Mouse (Mus musculus) hindbrain, embryonic 14.5 days (tissue): ENCODE results near the gene Thada. TPM values are rescaled to one million over a fixed set of nuclear protein-coding genes. Genes with fewer than 3 reads are reported as not detected.

Source experiments
- ATAC-seq: fragments of 200-750 bp; cut with Nextera tagmentation; 2 replicates; pipeline ENCODE4 v1.8.0; 2017; ENCODE audit warnings: moderate number of reproducible peaks, mild to moderate bottlenecking, moderate TSS enrichment, moderate library complexity; ENCODE audit not compliant: low FRiP score
- DNase-seq: peaks from one replicate; pipeline ENCODE4 v3.0.0-alpha.2; 2015; ENCODE audit warnings: low spot score
- H3K27ac ChIP-seq: fragments of 300-500 bp; sonication (generic); 2 replicates; pipeline ENCODE4 v1.5.1; 2014; ENCODE audit warnings: mild to moderate bottlenecking, moderate library complexity
- H3K27me3 ChIP-seq: fragments of 300-500 bp; sonication (generic); 2 replicates; pipeline ENCODE4 v1.6.1; 2014; ENCODE audit warnings: mild to moderate bottlenecking, low read length, mixed read lengths; ENCODE audit not compliant: control insufficient read depth, insufficient read depth
- H3K36me3 ChIP-seq: fragments of 300-500 bp; sonication (generic); replicated peaks from 2 replicates; pipeline ENCODE4 v1.6.1; 2014; ENCODE audit not compliant: control insufficient read depth, insufficient read depth
- H3K4me1 ChIP-seq: fragments of 300-500 bp; sonication (generic); replicated peaks from 2 replicates; pipeline ENCODE4 v1.6.1; 2014; ENCODE audit warnings: antibody characterized with exemption, low read length, mixed read lengths; ENCODE audit not compliant: control insufficient read depth, insufficient read depth
- H3K4me2 ChIP-seq: fragments of 300-500 bp; sonication (generic); replicated peaks from 2 replicates; pipeline ENCODE4 v1.6.1; 2014; ENCODE audit warnings: mild to moderate bottlenecking, moderate library complexity
- H3K4me3 ChIP-seq: fragments of 300-500 bp; sonication (generic); replicated peaks from 2 replicates; pipeline ENCODE4 v1.5.1; 2014; ENCODE audit warnings: mild to moderate bottlenecking, low read length
- H3K9ac ChIP-seq: fragments of 300-500 bp; sonication (generic); 2 replicates; pipeline ENCODE4 v1.6.1; 2014
- H3K9me3 ChIP-seq: fragments of 300-500 bp; sonication (generic); 2 replicates; pipeline ENCODE4 v1.6.1; 2016; ENCODE audit warnings: low read length; ENCODE audit not compliant: control insufficient read depth
- WGBS: fragments of 180-500 bp; shearing (Covaris S2); extraction: QIAGEN DNeasy Blood & Tissue Kit; methylation state at CpG from one replicate; pipeline ENCODE4 v1.1.7; 2014; 5-methylcytosine and 5-hydroxymethylcytosine counted together
- polyA plus RNA-seq: library from polyadenylated mRNA; unstranded; fragments of >200 nt; fragmentation: Nextera tagmentation; extraction: Ambion mirVana; gene quantifications from 2 replicates; pipeline ENCODE4 v1.2.1, GENCODE M21; 2014

Thada gene
- polyA plus RNA-seq, 1 experiment from 2014 or later, result 9.0 TPM

DNA sequence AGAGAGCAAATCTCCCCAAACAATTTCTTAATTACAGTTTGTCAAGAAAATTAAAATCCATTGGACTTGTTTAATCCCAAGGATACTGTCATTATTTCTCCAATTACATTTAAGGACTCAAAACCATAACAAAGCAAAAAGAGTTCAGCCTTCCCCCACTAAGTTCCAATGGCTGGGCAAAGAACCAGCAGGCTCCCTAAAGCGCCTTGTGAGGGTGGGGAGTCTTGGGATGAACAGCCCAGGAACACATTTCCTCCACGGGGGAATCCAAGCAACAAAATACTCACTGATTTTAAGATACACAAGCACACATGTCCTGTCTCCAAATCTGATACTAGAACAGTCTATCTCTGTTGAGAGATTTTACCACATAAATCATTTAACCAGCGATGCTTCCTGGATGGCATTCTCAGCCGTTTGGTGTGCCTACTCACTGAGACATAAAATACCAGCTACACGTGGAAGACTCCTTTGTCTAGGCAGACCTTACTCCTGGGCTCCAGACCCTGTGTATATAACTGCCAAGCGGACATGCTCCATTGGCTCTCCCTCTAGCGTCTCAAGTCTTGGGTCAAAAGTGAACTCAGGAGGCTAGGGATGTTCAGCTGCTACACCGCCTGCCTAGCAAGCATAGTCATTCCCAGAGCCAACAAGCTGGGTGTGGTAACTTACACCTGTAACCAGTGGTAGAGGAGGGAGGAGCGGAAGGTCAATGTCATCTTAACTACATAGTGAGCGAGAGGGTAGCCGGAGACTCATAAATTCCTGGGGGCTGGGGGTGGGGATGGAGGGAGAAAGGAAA is 97.6 kb downstream of the Thada start:
- no peak for DNase-seq
- no peak for ATAC-seq
- 74% methylated on average over 11 of the region's 11 CpGs for WGBS
- H3K36me3 ChIP-seq, result peaks cover 6% of the 10 kb centered on the region; the same call in 1 of the 2 replicates
- H3K27me3 ChIP-seq, result no peaks in the 10 kb centered on the region
- peaks cover 41% of the 10 kb centered on the region for H3K4me1 ChIP-seq
- no peak overlapping the region for H3K4me3 ChIP-seq
- no peaks in the 10 kb centered on the region for H3K9me3 ChIP-seq
- H3K4me2 ChIP-seq, result no peak overlapping the region
- H3K27ac ChIP-seq, result peak overlapping the region; percentile 51
- H3K9ac ChIP-seq, result no peak overlapping the region

DNA sequence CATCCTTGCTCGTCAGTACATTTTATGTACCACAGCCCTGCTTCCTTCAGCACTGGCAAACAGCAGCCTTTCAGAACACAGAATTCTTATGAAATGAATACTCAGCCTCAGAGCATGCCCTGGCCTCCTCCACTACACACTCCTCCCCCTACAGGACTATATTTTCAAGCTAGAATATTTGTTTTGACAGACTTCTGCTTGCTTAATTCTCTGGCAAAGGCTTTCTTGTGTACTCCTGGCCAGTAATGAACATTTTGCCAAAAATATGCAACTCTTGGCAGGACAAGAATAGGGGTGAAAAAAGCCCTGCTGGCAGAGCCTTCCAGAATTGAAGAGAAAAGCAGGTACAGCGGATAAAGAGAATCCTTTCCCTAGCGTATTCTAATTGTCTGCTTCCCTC is 98.3 kb downstream of the Thada start:
- no peak overlapping the region for H3K4me3 ChIP-seq
- no peaks in the 10 kb centered on the region for H3K9me3 ChIP-seq
- peaks cover 41% of the 10 kb centered on the region for H3K4me1 ChIP-seq
- peak overlapping the region; percentile 15 for H3K27ac ChIP-seq
- H3K36me3 ChIP-seq, result peaks cover 6% of the 10 kb centered on the region; the same call in 1 of the 2 replicates
- H3K4me2 ChIP-seq, result no peak overlapping the region
- H3K27me3 ChIP-seq, result no peaks in the 10 kb centered on the region
- ATAC-seq (no peak), DNase-seq (no peak)
- no peak overlapping the region for H3K9ac ChIP-seq
- WGBS, result 67% methylated on average over 3 of the region's 3 CpGs

DNA sequence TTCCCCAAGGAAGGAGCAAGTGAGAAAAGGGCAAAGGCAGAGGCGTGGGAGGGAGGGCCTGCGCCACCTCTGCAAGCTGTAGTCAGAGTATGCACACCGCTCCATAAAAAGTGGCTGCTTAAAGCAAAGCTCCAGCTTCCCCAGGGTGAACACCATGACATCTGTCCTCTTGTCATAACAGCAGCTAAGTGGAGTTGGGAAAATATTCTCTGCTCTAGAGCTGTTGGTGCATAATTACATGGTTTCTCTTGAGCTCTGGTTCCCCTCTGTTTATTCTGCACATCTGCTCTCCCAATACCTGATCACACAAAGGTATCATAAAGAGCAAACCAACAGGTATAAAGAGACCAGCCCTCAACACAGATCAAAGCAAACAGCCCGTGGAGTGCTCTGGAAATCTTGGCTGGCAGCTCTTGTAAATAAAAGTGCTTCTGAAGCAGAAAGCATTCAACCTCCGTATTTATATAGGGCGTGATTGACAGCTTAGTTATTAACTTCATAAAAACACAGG is 100.2 kb downstream of the Thada start:
- Histone ChIP-seq H3K36me3 (no peaks in the 10 kb centered on the region), H3K4me2 (no peak overlapping the region), H3K9me3 (no peaks in the 10 kb centered on the region), H3K4me3 (no peak overlapping the region), H3K27ac (peak overlapping the region; percentile 40), H3K4me1 (peaks cover 37% of the 10 kb centered on the region), H3K27me3 (no peaks in the 10 kb centered on the region), H3K9ac (no peak overlapping the region)
- WGBS, result 38% methylated on average over 6 of the region's 6 CpGs
- ATAC-seq, result no peak
- no peak for DNase-seq

GRCm38 (mm10) chr17:84365006-84365716 is 100.8 kb downstream of the Thada start:
- 69% methylated on average over 9 of the region's 9 CpGs for WGBS
- DNase-seq (no peak), ATAC-seq (no peak)
- H3K27ac ChIP-seq, result peak overlapping the region; percentile 40
- no peaks in the 10 kb centered on the region for H3K27me3 ChIP-seq
- no peaks in the 10 kb centered on the region for H3K9me3 ChIP-seq
- H3K4me3 ChIP-seq, result no peak overlapping the region
- H3K4me2 ChIP-seq, result no peak overlapping the region
- H3K9ac ChIP-seq, result no peak overlapping the region
- no peaks in the 10 kb centered on the region for H3K36me3 ChIP-seq
- H3K4me1 ChIP-seq, result peaks cover 37% of the 10 kb centered on the region

DNA sequence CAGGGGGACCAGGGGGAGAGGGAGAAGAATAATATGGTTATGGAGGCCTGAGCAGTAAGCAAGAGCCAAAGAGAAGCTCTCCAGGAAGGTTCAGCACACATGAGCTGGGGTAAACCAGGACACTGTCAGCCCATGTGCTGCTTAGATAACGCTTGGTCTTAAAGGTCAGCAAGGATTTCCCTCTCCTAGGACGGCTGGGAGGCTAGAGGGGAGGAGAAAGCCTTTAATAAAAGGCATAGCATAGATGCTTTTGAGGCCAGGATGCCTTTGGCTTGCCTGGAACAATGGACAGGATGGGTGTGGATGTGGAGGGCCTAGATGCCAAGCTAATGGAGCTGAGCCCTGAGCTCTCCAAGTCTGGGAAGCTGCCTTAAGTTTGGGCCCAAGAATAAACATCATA is 102.6 kb downstream of the Thada start:
- H3K9ac ChIP-seq, result no peak overlapping the region

GRCm38 (mm10) chr17:84362581-84363286 is 103.3 kb downstream of the Thada start:
- WGBS, result 73% methylated on average over 13 of the region's 13 CpGs
- no peak for ATAC-seq
- no peaks in the 10 kb centered on the region for H3K27me3 ChIP-seq
- no peak overlapping the region for H3K4me3 ChIP-seq
- H3K9ac ChIP-seq, result no peak overlapping the region
- peaks cover 30% of the 10 kb centered on the region for H3K4me1 ChIP-seq
- DNase-seq, result no peak
- no peak overlapping the region for H3K4me2 ChIP-seq
- H3K9me3 ChIP-seq, result no peaks in the 10 kb centered on the region
- H3K27ac ChIP-seq, result peak overlapping the region; percentile 4; the same call in 1 of the 2 replicates
- no peaks in the 10 kb centered on the region for H3K36me3 ChIP-seq

More for the DNA sequence above, 102.6 kb downstream of the Thada start:
- ATAC-seq, result no peak
- no peak overlapping the region for H3K4me2 ChIP-seq
- no peak overlapping the region for H3K4me3 ChIP-seq
- no peaks in the 10 kb centered on the region for H3K9me3 ChIP-seq
- DNase-seq, result no peak
- 32% methylated on average over 2 of the region's 2 CpGs for WGBS
- H3K27me3 ChIP-seq, result no peaks in the 10 kb centered on the region
- peak overlapping the region; percentile 21; the same call in 1 of the 2 replicates for H3K27ac ChIP-seq
- no peaks in the 10 kb centered on the region for H3K36me3 ChIP-seq
- H3K4me1 ChIP-seq, result peaks cover 36% of the 10 kb centered on the region

- H3K36me3 ChIP-seq, result no peaks in the 10 kb centered on the region
- no peak overlapping the region for H3K27ac ChIP-seq
- peaks cover 23% of the 10 kb centered on the region for H3K4me1 ChIP-seq
- DNase-seq, result no peak
- H3K27me3 ChIP-seq, result no peaks in the 10 kb centered on the region
- no peak overlapping the region for H3K4me2 ChIP-seq
- H3K9ac ChIP-seq, result no peak overlapping the region
- H3K9me3 ChIP-seq, result no peaks in the 10 kb centered on the region
- H3K4me3 ChIP-seq, result no peak overlapping the region
- 88% methylated on average over 1 of the region's 1 CpGs for WGBS
- ATAC-seq, result no peak
Measured at GRCm38 (mm10) chr17:84361006-84361405, 105.0 kb downstream of the Thada start.

GRCm38 (mm10) chr17:84359810-84360209 is 106.2 kb downstream of the Thada start:
- Histone ChIP-seq H3K9me3 (no peaks in the 10 kb centered on the region), H3K9ac (no peak overlapping the region), H3K4me2 (no peak overlapping the region), H3K4me1 (peaks cover 11% of the 10 kb centered on the region; the same call in 1 of the 2 replicates), H3K36me3 (no peaks in the 10 kb centered on the region), H3K27ac (no peak overlapping the region), H3K4me3 (no peak overlapping the region), H3K27me3 (no peaks in the 10 kb centered on the region)
- 81% methylated on average over 7 of the region's 7 CpGs for WGBS
- no peak for DNase-seq
- no peak for ATAC-seq
